Mouse (Mus musculus) megakaryocyte, embryonic 14.5 days (primary cell): ENCODE data around the gene Cplx1.

ENCODE experiments used
- FLI1 ChIP-seq: IDR thresholded peaks from 2 replicates; pipeline ENCODE4 v1.6.1; 2012; ENCODE audit warnings: low read length, inconsistent platforms, mixed read lengths
- GATA1 ChIP-seq: IDR thresholded peaks from 3 replicates; pipeline ENCODE4 v1.6.1; 2012; ENCODE audit warnings: mixed read lengths, low read length, inconsistent platforms, borderline replicate concordance

GRCm38 (mm10) chr5:108521896-108522295 lies 27.9 kb downstream of the Cplx1 start:
- no peak for TF ChIP-seq FLI1
- TF ChIP-seq GATA1 = no peak
